Mouse (Mus musculus) forebrain, embryonic 10.5 days (tissue): ENCODE measurements around the gene Sergef. TPM values are rescaled to one million over a fixed set of nuclear protein-coding genes. Genes with fewer than 3 reads are reported as not detected.
"Not testable (repeated sequence)": the region's sequence is repeated elsewhere in the genome, so short reads cannot be mapped to it uniquely, and the experiment has no call there.

Experiments
- DNase-seq: peaks from one replicate; pipeline ENCODE4 v3.0.0-alpha.2; 2017; ENCODE audit warnings: low spot score; ENCODE audit errors: extremely low spot score
- H3K27ac ChIP-seq: fragments of 300-500 bp; sonication (generic); 2 replicates; pipeline ENCODE4 v1.5.1; 2016; ENCODE audit warnings: mild to moderate bottlenecking
- H3K27me3 ChIP-seq: fragments of 300-500 bp; sonication (generic); 2 replicates; pipeline ENCODE4 v1.6.1; 2016; ENCODE audit warnings: mild to moderate bottlenecking; ENCODE audit not compliant: poor library complexity, severe bottlenecking
- H3K36me3 ChIP-seq: fragments of 300-500 bp; sonication (generic); replicated peaks from 2 replicates; pipeline ENCODE4 v1.6.1; 2016; ENCODE audit warnings: mild to moderate bottlenecking, moderate library complexity
- H3K4me1 ChIP-seq: fragments of 300-500 bp; sonication (generic); 2 replicates; pipeline ENCODE4 v1.6.1; 2016
- H3K4me3 ChIP-seq: fragments of 300-500 bp; sonication (generic); 2 replicates; pipeline ENCODE4 v1.5.1; 2016; ENCODE audit warnings: mild to moderate bottlenecking, moderate library complexity
- H3K9me3 ChIP-seq: fragments of 300-500 bp; sonication (generic); 2 replicates; pipeline ENCODE4 v1.6.1; 2016; ENCODE audit warnings: mild to moderate bottlenecking, moderate library complexity
- WGBS: fragments of 180-500 bp; shearing (Covaris S2); methylation state at CpG from one replicate; pipeline ENCODE4 v1.1.7; 2016; 5-methylcytosine and 5-hydroxymethylcytosine counted together
- polyA plus RNA-seq: library from polyadenylated mRNA; unstranded; fragments of >200 nt; fragmentation: Nextera tagmentation; extraction: Ambion mirVana; gene quantifications from 2 replicates; pipeline ENCODE4 v1.2.1, GENCODE M21; 2016

The Sergef gene
- 15.6 and 16.7 TPM in 2 replicates for polyA plus RNA-seq

- Histone ChIP-seq H3K36me3 (peaks cover 1% of the 10 kb centered on the region; the same call in 1 of the 2 replicates), H3K27me3 (peaks cover 21% of the 10 kb centered on the region), H3K27ac (peak within 1 kb of the TSS; percentile 82), H3K9me3 (no peaks in the 10 kb centered on the region), H3K4me3 (peak within 1 kb of the TSS; percentile 60), H3K4me1 (peaks cover 20% of the 10 kb centered on the region)
- DNase-seq = peak; percentile 87
- WGBS = under 1% methylated on average over 30 of the region's 30 CpGs
These were observed at the start of gene Sergef for GRCm38 (mm10) chr7:46639692-46640031. Gene Sergef, minus strand, starts transcription at chr7:46639807.

- 0 out of 2 replicates have a peak, but pooled peaks cover 6% of the 10 kb centered on the region for H3K9me3 ChIP-seq
- no peak overlapping the region for H3K27ac ChIP-seq
- H3K27me3 ChIP-seq = no peaks in the 10 kb centered on the region
- peaks cover 49% of the 10 kb centered on the region for H3K36me3 ChIP-seq
- no peaks in the 10 kb centered on the region for H3K4me1 ChIP-seq
- DNase-seq = no peak
- WGBS = 88% methylated on average over 5 of the region's 5 CpGs
- H3K4me3 ChIP-seq = no peak overlapping the region
These were observed 47.2 kb upstream of the Sergef start for GRCm38 (mm10) chr7:46686827-46687226.

GRCm38 (mm10) chr7:46680732-46681131 is 41.1 kb upstream of the Sergef start:
- 0 out of 2 replicates have a peak, but pooled peaks cover 6% of the 10 kb centered on the region for H3K9me3 ChIP-seq
- no peaks in the 10 kb centered on the region for H3K4me1 ChIP-seq
- DNase-seq = no peak
- H3K27ac ChIP-seq = no peak overlapping the region
- H3K27me3 ChIP-seq = no peaks in the 10 kb centered on the region
- no peak overlapping the region for H3K4me3 ChIP-seq
- no peaks in the 10 kb centered on the region for H3K36me3 ChIP-seq

DNA sequence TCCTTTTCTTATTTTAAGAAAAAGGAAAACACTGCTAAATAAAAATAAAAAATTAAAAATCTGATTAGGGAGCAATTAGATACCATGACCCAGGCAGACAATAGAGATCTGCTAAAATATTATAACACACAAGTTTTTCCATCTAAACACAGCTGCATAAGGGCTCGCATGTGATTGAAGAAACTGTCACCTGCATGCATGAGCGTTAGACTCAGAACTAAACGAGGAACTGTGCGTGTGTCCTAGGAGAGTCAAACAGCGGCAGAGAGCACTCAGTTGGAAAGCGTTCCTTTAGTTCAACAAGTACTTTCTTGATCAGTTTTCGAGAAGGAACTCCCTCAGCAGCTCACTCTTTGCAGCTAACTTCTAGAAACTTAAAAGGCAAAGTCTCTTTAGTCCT is 39.4 kb upstream of the Sergef start:
- not testable (repeated sequence) for H3K9me3 ChIP-seq, H3K4me3 ChIP-seq, H3K36me3 ChIP-seq, H3K4me1 ChIP-seq, H3K27ac ChIP-seq, DNase-seq, H3K27me3 ChIP-seq
- WGBS = 93% methylated on average over 7 of the region's 7 CpGs

DNA sequence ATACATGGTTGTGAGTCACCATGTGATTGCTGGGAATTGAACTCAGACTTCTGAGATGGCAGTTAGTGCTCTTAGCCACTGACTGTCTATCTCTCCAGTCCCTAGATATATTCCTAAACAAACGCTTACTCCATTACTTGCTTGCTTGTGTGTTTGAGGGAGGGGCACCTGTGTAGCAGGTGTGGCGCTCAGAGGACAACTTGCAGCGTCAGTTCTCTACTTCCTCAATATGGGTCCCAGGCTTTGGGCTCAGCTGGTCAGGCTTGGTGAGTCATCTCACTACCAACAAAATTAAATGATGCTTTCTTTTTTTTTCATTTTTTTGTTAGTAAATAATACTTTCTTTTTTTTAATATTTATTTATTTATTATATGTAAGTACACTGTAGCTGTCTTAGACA is 38.8 kb upstream of the Sergef start:
- no peaks in the 10 kb centered on the region for H3K36me3 ChIP-seq
- no peak overlapping the region for H3K4me3 ChIP-seq
- no peak overlapping the region for H3K27ac ChIP-seq
- no peaks in the 10 kb centered on the region for H3K4me1 ChIP-seq
- WGBS = 89% methylated on average over 3 of the region's 3 CpGs
- DNase-seq = no peak
- H3K27me3 ChIP-seq = no peaks in the 10 kb centered on the region
- 0 out of 2 replicates have a peak, but pooled peaks cover 6% of the 10 kb centered on the region for H3K9me3 ChIP-seq

DNA sequence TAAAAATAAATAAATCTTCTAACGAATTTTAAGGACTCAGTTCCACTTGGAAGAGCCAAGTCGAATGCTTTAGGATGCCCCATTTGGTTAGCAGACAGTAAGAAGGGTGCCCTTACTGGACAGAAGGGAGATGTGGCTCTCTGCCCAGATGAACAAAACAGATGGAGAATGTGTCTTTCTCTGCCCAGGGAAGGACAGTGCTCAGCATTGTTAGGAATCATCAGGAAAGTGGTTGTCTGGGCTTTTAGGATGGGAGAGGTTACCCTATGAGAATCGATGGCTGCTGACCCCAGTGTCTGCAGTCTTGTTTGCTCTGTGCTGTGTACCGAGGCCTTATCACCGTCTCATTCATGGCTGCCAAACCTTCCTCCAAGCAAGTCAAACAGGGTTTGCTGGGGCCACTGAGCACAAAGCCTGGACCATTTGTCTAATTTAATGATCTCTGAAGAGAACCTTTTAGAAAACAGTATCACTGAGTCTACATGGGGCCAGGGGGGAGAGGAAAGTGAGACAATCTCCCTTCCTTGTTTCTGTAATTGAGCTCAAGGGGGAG is 37.3 kb upstream of the Sergef start:
- H3K9me3 ChIP-seq = no peaks in the 10 kb centered on the region
- H3K36me3 ChIP-seq = no peaks in the 10 kb centered on the region
- H3K27me3 ChIP-seq = no peaks in the 10 kb centered on the region
- H3K4me3 ChIP-seq = no peak overlapping the region
- DNase-seq = no peak
- H3K27ac ChIP-seq = no peak overlapping the region
- peaks cover 4% of the 10 kb centered on the region; the same call in 1 of the 2 replicates for H3K4me1 ChIP-seq
- 75% methylated on average over 5 of the region's 5 CpGs for WGBS

DNA sequence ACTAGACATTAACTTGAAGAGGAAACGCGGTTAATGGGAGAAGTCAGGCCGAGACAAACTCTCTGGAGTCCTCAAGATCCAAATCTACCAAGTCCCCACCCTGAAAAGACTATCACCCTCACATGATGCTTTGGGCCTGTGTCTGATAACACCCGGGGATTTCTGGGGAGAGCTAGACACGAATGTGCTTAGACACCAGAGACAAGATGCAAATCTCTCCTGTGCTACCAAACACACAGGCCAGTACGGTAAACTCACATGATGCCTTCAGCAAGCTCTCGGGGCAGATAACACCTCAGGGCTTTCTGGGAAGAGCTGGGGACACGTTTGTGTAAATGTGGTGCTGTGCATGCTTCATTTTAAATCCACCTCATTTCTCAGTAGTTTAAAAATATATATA is 36.3 kb upstream of the Sergef start:
- Histone ChIP-seq H3K27ac (no peak overlapping the region), H3K4me1 (peaks cover 4% of the 10 kb centered on the region; the same call in 1 of the 2 replicates), H3K4me3 (no peak overlapping the region), H3K36me3 (no peaks in the 10 kb centered on the region), H3K27me3 (no peaks in the 10 kb centered on the region), H3K9me3 (no peaks in the 10 kb centered on the region)
- DNase-seq = no peak
- WGBS = 87% methylated on average over 8 of the region's 8 CpGs

- Histone ChIP-seq H3K36me3 (no peaks in the 10 kb centered on the region), H3K27me3 (no peaks in the 10 kb centered on the region), H3K4me3 (no peak overlapping the region), H3K9me3 (no peaks in the 10 kb centered on the region), H3K4me1 (peaks cover 4% of the 10 kb centered on the region; the same call in 1 of the 2 replicates), H3K27ac (no peak overlapping the region)
- no peak for DNase-seq
- WGBS = 92% methylated on average over 7 of the region's 7 CpGs
These were observed 35.5 kb upstream of the Sergef start for GRCm38 (mm10) chr7:46675061-46675460.

- WGBS = 75% methylated on average over 10 of the region's 10 CpGs
- no peaks in the 10 kb centered on the region for H3K9me3 ChIP-seq
- H3K4me3 ChIP-seq = no peak within 1 kb of the TSS
- no peaks in the 10 kb centered on the region for H3K36me3 ChIP-seq
- no peak within 1 kb of the TSS for H3K27ac ChIP-seq
- H3K4me1 ChIP-seq = peaks cover 9% of the 10 kb centered on the region
- peaks cover 19% of the 10 kb centered on the region for H3K27me3 ChIP-seq
- no peak for DNase-seq
These were observed 32.6 kb upstream of the Sergef start, which contains the start of gene Tph1 for GRCm38 (mm10) chr7:46672160-46672672. Gene Tph1, minus strand, starts transcription at chr7:46672537.

DNA sequence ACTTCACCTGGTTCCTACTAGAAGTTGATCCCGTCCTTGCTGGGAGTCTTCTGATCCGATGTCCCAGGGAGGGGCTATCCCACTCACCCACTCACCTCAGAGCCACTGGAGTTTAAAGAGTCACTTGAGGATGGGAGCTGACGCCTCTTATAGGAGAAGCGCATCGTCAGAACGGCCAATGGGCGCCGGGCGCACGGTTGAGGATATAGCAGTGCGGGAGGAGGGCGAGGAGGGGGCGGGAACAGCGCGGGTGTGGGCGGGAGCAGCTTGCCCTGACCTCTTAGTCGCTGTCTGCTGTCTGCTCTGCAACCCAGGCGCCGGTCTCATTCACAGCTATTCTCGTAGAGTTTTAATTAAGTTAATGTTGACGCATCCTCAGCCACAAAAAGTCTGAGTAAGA is 27.6 kb upstream of the Sergef start:
- no peak overlapping the region for H3K27ac ChIP-seq
- peaks cover 12% of the 10 kb centered on the region for H3K4me1 ChIP-seq
- H3K4me3 ChIP-seq = peak overlapping the region; percentile 39
- WGBS = under 1% methylated on average over 21 of the region's 21 CpGs
- H3K36me3 ChIP-seq = no peaks in the 10 kb centered on the region
- peaks cover 49% of the 10 kb centered on the region for H3K27me3 ChIP-seq
- DNase-seq = peak; percentile 41
- no peaks in the 10 kb centered on the region for H3K9me3 ChIP-seq

GRCm38 (mm10) chr7:46665236-46665635 is 25.6 kb upstream of the Sergef start:
- H3K27me3 ChIP-seq = peaks cover 49% of the 10 kb centered on the region
- no peak overlapping the region for H3K27ac ChIP-seq
- H3K4me3 ChIP-seq = no peak overlapping the region
- H3K9me3 ChIP-seq = no peaks in the 10 kb centered on the region
- H3K36me3 ChIP-seq = no peaks in the 10 kb centered on the region
- DNase-seq = peak; percentile 61
- H3K4me1 ChIP-seq = peaks cover 23% of the 10 kb centered on the region
- 41% methylated on average over 9 of the region's 9 CpGs for WGBS

- no peak for DNase-seq
- no peaks in the 10 kb centered on the region for H3K9me3 ChIP-seq
- peaks cover 24% of the 10 kb centered on the region for H3K27me3 ChIP-seq
- peaks cover 14% of the 10 kb centered on the region for H3K4me1 ChIP-seq
- no peaks in the 10 kb centered on the region for H3K36me3 ChIP-seq
- peak overlapping the region; percentile 22; the same call in 1 of the 2 replicates for H3K4me3 ChIP-seq
- WGBS = 35% methylated on average over 18 of the region's 18 CpGs
- H3K27ac ChIP-seq = no peak overlapping the region
These were observed 22.0 kb upstream of the Sergef start for GRCm38 (mm10) chr7:46661591-46662090.

DNA sequence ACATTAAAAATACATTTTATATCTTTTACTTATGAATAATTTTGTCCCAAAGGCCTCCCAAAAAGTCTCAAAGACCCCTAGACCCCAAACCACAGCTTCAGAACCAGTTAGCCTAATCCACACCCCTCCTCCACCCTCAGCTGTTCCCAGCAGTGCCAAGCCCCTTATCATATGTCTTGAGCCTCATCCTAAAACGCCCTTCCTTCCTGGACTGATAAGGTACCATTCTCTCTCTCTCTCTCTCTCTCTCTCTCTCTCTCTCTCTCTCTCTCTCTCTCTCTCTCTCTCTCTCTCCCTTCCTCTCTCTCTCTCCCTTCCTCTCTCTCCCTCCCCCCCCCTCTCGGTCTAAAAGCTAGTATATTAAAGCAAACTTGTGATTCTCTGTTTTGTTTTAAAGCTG is 12.7 kb upstream of the Sergef start:
- H3K36me3 ChIP-seq = no peaks in the 10 kb centered on the region
- no peaks in the 10 kb centered on the region for H3K27me3 ChIP-seq
- H3K4me1 ChIP-seq = no peaks in the 10 kb centered on the region
- H3K27ac ChIP-seq = no peak overlapping the region
- DNase-seq = no peak
- WGBS = 81% methylated on average over 2 of the region's 2 CpGs
- no peaks in the 10 kb centered on the region for H3K9me3 ChIP-seq
- no peak overlapping the region for H3K4me3 ChIP-seq
